Mouse (Mus musculus): Measurements from ENCODE around the gene Erf. TPM values are rescaled to one million over a fixed set of nuclear protein-coding genes. Genes with fewer than 3 reads are reported as not detected.
A peak's percentile ranks its signal among the peaks of the same experiment; 100 is the strongest.

The Erf gene
- polyA plus RNA-seq, 1 experiment from 2014 or later: 24.4 TPM

DNA sequence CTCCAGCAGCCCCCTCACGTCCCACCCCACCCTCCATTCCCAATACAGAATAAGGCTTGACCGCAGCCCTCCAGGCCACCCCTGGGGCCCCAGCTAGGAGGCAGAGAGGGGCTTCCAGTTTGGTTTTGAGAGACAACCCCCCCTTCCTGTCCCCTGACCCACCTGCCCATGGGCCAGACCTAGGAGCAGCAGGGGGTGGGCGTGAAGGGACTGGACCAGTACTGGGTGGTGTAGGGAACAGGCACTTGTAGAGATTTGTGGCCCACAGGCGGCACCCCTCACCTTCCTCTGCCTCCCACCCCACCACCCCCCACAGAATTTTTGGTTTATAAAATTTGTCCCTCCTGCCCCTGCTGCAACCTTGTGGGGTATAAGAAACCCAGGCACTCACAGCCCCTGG lies 7.2 kb downstream of the Erf start:
- no peak overlapping the region for H3K4me2 ChIP-seq
- no peaks in the 10 kb centered on the region for H3K27me3 ChIP-seq
- no peak for ATAC-seq (ENCODE audit: insufficient number of reproducible peaks, low FRiP score, low TSS enrichment, low read depth)
- H3K9me3 ChIP-seq: no peaks in the 10 kb centered on the region
- H3K4me1 ChIP-seq: peaks cover 70% of the 10 kb centered on the region
- peaks cover 44% of the 10 kb centered on the region for H3K36me3 ChIP-seq
- H3K4me3 ChIP-seq: no peak overlapping the region
- no peak overlapping the region for H3K9ac ChIP-seq
- WGBS: 86% methylated on average over 4 of the region's 4 CpGs
- no peak overlapping the region; the same call in 1 of the 2 replicates for H3K27ac ChIP-seq

GRCm38 (mm10) chr7:25241062-25241461 lies 9.5 kb downstream of the Erf start:
- Histone ChIP-seq H3K9ac (no peak overlapping the region), H3K36me3 (peaks cover 44% of the 10 kb centered on the region)
- WGBS: 30% methylated on average over 2 of the region's 2 CpGs

DNA sequence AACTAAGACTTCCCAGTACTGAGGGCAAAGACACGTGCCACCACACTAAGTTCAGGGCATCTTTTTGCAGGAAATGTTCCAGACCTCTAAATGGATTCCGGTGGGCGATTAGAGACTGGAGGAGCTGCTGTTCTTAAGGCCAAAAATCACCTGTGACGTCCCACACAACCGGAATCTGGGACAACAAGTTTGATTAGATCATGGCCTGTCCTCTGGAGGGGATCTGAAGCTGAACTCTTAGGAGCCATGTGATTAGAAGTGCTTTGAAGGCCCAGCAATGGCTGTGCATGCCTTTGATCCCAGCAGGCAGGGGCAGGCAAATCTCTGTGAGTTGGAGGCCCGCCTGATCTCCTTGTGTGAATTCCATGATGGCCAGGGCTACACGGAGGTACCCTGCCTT lies 9.9 kb downstream of the Erf start:
- Histone ChIP-seq H3K9ac (no peak overlapping the region), H3K4me1 (peaks cover 57% of the 10 kb centered on the region), H3K27ac (peak overlapping the region; percentile 23; the same call in 1 of the 2 replicates), H3K36me3 (peaks cover 40% of the 10 kb centered on the region), H3K9me3 (no peaks in the 10 kb centered on the region), H3K27me3 (no peaks in the 10 kb centered on the region), H3K4me2 (no peak overlapping the region), H3K4me3 (no peak overlapping the region)
- no peak for ATAC-seq (ENCODE audit: insufficient number of reproducible peaks, low FRiP score, low TSS enrichment, low read depth)
- WGBS: 55% methylated on average over 7 of the region's 7 CpGs

More at GRCm38 (mm10) chr7:25241062-25241461, 9.5 kb downstream of the Erf start:
- H3K27ac ChIP-seq: peak overlapping the region; percentile 63
- ATAC-seq (ENCODE audit: insufficient number of reproducible peaks, low FRiP score, low TSS enrichment, low read depth): no peak
- H3K4me2 ChIP-seq: no peak overlapping the region
- no peaks in the 10 kb centered on the region for H3K9me3 ChIP-seq
- no peaks in the 10 kb centered on the region for H3K27me3 ChIP-seq
- no peak overlapping the region for H3K4me3 ChIP-seq
- peaks cover 57% of the 10 kb centered on the region for H3K4me1 ChIP-seq

GRCm38 (mm10) chr7:25238829-25239623 lies 11.5 kb downstream of the Erf start:
- peak overlapping the region; percentile 74 for H3K4me2 ChIP-seq
- no peaks in the 10 kb centered on the region for H3K27me3 ChIP-seq
- 2% methylated on average over 30 of the region's 30 CpGs for WGBS
- ATAC-seq (ENCODE audit: insufficient number of reproducible peaks, low FRiP score, low TSS enrichment, low read depth): peak; percentile 55
- H3K9me3 ChIP-seq: no peaks in the 10 kb centered on the region
- peaks cover 40% of the 10 kb centered on the region for H3K36me3 ChIP-seq
- peak overlapping the region; percentile 86 for H3K4me3 ChIP-seq
- H3K27ac ChIP-seq: peak overlapping the region; percentile 88
- peaks cover 52% of the 10 kb centered on the region for H3K4me1 ChIP-seq
- peak overlapping the region; percentile 8; the same call in 1 of the 2 replicates for H3K9ac ChIP-seq

DNA sequence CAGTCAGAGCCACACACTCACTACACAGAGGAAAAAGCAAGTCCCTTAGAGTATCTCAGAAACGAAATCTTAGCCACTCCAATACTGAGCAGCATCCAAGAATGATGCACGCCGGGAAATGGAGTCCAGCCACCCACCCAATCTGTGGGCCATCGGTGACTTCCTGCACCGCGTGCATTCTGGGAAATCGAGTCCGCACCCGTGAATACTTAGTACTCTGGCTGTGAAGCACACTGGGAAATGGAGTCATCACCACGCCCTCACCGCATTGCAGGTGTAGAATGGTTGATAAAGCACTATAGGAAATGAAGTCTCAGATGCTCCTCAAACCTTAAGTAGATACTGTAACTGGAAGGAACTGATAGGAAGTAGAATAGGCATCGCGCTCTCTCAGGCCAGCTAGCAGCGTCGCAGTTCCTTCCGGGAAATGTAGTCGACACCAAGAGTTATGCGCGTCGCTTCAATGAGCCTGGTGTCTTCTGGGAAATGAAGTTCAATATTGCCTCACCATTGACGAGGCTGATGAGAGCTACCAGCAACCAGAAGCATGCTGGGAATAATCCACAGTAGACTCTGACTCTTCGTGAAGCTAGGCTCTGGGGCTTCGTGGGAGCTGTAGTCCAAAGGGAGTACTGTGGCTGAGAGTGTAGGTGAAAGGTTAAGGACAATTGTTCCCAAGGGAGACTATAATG lies 12.4 kb downstream of the Erf start:
- Histone ChIP-seq H3K9ac (peak overlapping the region; percentile 8; the same call in 1 of the 2 replicates), H3K4me1 (peaks cover 47% of the 10 kb centered on the region), H3K27ac (peak overlapping the region; percentile 88), H3K4me3 (peak overlapping the region; percentile 86), H3K9me3 (no peaks in the 10 kb centered on the region), H3K4me2 (peak overlapping the region; percentile 74), H3K36me3 (peaks cover 41% of the 10 kb centered on the region), H3K27me3 (no peaks in the 10 kb centered on the region)
- WGBS: under 1% methylated on average over 23 of the region's 23 CpGs
- peak; percentile 93 for ATAC-seq (ENCODE audit: insufficient number of reproducible peaks, low FRiP score, low TSS enrichment, low read depth)

DNA sequence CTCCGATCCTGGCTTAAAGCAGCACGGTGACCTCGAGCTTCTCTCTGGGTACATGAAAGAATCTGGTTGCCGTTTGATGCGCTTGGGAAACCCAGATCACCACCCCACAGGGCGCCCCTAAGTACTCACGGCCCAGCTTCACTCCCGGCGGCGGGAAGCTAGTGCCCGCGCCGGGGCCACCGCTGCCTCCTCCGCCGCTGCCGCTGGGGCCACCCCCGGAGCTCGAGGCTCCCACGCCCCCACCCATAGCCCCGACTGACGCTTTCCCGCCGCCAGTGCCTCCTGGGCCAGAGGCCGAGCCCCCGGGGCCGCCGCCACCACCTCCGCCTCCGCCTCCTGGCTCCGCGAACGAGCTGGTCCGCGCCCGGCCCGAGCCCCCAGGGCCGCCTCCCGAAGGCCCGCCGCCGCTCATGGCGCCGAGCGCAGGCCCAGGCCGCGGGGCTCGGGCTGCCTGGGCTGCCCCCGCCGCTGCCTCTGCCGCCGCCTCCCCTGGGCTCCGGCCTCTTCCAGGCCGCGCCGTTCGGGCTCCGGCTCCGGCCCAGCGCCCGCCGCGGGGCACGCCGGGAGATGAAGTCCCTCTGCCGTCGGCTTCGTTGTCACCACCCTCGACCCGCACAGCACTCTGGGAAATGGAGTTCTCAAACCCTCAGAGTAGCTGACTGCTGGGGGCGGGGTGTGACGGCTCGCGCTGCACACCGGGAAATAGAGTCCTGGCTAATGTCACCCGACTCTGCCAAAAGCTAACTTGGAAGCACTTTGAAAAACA lies 13.1 kb downstream of the Erf start, which contains the start of gene Gsk3a:
Gene Gsk3a (minus strand): TSS at position 603 of the 766 bp plus-strand sequence.
- Histone ChIP-seq H3K27me3 (no peaks in the 10 kb centered on the region), H3K9me3 (no peaks in the 10 kb centered on the region), H3K27ac (peak within 1 kb of the TSS; percentile 88), H3K9ac (peak within 1 kb of the TSS; percentile 96), H3K4me1 (peaks cover 45% of the 10 kb centered on the region), H3K4me3 (peak within 1 kb of the TSS; percentile 86), H3K4me2 (peak within 1 kb of the TSS; percentile 74), H3K36me3 (peaks cover 41% of the 10 kb centered on the region)
- under 1% methylated on average over 74 of the region's 76 CpGs for WGBS
- peak; percentile 90 for ATAC-seq (ENCODE audit: insufficient number of reproducible peaks, low FRiP score, low TSS enrichment, low read depth)

DNA sequence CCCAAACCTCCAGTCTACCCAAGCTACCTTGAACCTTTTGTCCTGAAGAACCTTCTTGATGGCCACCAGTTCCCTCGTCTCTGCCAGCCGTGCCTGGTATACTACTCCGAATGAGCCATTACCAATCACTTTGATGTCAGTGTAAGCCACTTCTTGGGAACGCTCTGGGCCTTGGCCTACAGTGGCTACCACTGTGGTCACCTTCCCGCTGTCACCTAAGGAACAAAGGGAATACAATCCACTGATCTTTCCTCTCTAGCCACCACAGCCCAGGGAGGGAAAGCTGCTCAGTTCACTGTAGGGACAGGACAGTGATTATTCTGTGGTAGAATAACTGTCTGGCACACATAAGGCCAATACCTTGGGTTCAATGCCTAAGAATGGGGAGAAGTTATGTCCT lies 15.0 kb downstream of the Erf start:
- no peak for ATAC-seq (ENCODE audit: insufficient number of reproducible peaks, low FRiP score, low TSS enrichment, low read depth)
- 78% methylated on average over 5 of the region's 5 CpGs for WGBS
- peaks cover 39% of the 10 kb centered on the region for H3K4me1 ChIP-seq
- H3K9me3 ChIP-seq: no peaks in the 10 kb centered on the region
- peak overlapping the region; percentile 74; the same call in 1 of the 2 replicates for H3K4me2 ChIP-seq
- no peak overlapping the region for H3K27ac ChIP-seq
- no peak overlapping the region for H3K9ac ChIP-seq
- peaks cover 51% of the 10 kb centered on the region for H3K36me3 ChIP-seq
- no peaks in the 10 kb centered on the region for H3K27me3 ChIP-seq
- no peak overlapping the region for H3K4me3 ChIP-seq

GRCm38 (mm10) chr7:25233061-25233460 lies 17.5 kb downstream of the Erf start:
- no peak overlapping the region; the same call in 1 of the 2 replicates for H3K27ac ChIP-seq
- H3K4me1 ChIP-seq: peaks cover 28% of the 10 kb centered on the region
- no peak overlapping the region for H3K4me2 ChIP-seq
- no peak for ATAC-seq (ENCODE audit: insufficient number of reproducible peaks, low FRiP score, low TSS enrichment, low read depth)
- H3K9me3 ChIP-seq: no peaks in the 10 kb centered on the region
- 85% methylated on average over 2 of the region's 2 CpGs for WGBS
- peaks cover 75% of the 10 kb centered on the region for H3K36me3 ChIP-seq
- H3K27me3 ChIP-seq: no peaks in the 10 kb centered on the region
- no peak overlapping the region for H3K4me3 ChIP-seq
- no peak overlapping the region for H3K9ac ChIP-seq

- H3K4me1 ChIP-seq: peaks cover 28% of the 10 kb centered on the region
- no peak overlapping the region for H3K4me2 ChIP-seq
- H3K9me3 ChIP-seq: no peaks in the 10 kb centered on the region
Measured at GRCm38 (mm10) chr7:25232101-25232648, 18.4 kb downstream of the Erf start.

DNA sequence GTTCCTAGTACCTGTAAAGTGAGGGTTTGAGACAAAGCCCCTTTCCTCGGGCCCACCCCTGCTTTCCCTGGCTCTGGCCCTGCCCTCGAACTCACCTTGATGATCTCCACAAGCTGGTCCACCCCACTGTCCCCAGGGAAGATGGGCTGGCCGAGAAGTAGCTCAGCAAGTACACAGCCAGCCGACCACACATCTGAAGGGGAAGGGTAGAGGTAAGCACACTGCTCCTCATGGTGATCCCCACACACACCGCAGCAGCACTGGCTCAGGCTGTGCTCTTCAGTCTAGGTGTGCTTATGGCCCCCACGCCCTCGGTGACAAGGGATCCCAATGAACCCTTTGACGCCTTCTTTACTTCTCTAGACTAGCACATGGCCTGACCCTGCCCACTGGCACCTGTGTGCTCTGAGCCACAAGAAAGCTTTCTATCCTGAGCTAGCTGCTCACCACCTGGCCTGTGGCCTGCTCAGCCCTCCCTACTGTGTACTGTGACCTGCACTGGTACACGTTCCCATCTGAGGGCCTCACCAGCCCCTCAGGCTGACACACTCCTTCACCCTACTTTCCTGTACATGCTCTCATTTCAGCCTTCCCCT lies 19.8 kb downstream of the Erf start:
- Histone ChIP-seq H3K36me3 (peaks cover 98% of the 10 kb centered on the region), H3K9me3 (no peaks in the 10 kb centered on the region), H3K9ac (no peak overlapping the region), H3K4me2 (no peak overlapping the region), H3K4me1 (peaks cover 15% of the 10 kb centered on the region), H3K27ac (no peak overlapping the region), H3K4me3 (no peak overlapping the region), H3K27me3 (no peaks in the 10 kb centered on the region)
- ATAC-seq (ENCODE audit: insufficient number of reproducible peaks, low FRiP score, low TSS enrichment, low read depth): no peak
- 82% methylated on average over 9 of the region's 9 CpGs for WGBS

More at GRCm38 (mm10) chr7:25232101-25232648, 18.4 kb downstream of the Erf start:
- 56% methylated on average over 5 of the region's 5 CpGs for WGBS
- Histone ChIP-seq H3K4me3 (no peak overlapping the region), H3K27ac (no peak overlapping the region), H3K27me3 (no peaks in the 10 kb centered on the region), H3K9ac (no peak overlapping the region), H3K36me3 (peaks cover 84% of the 10 kb centered on the region)
- ATAC-seq (ENCODE audit: insufficient number of reproducible peaks, low FRiP score, low TSS enrichment, low read depth): no peak
